Mouse (Mus musculus) thymus, adult 2 months (tissue): ENCODE data around the gene Ppp1r1a. TPM values are rescaled to one million over a fixed set of nuclear protein-coding genes. Genes with fewer than 3 reads are reported as not detected.

Experiments
- DNase-seq: peaks from one replicate; pipeline ENCODE4 v3.0.0; 2021
- H3K27ac ChIP-seq: fragments of 200-500 bp; 2 replicates; pipeline ENCODE4 v1.5.1; 2012; ENCODE audit warnings: low read length, control low read depth; ENCODE audit not compliant: control insufficient read depth, insufficient read depth
- H3K27me3 ChIP-seq: fragments of 200-500 bp; 2 replicates; pipeline ENCODE4 v1.6.1; 2012; ENCODE audit warnings: mild to moderate bottlenecking, low read length, moderate library complexity, mixed read lengths; ENCODE audit not compliant: control insufficient read depth, insufficient read depth
- H3K36me3 ChIP-seq: fragments of 200-500 bp; 2 replicates; pipeline ENCODE4 v1.6.1; 2012; ENCODE audit warnings: mild to moderate bottlenecking, low read length, moderate library complexity; ENCODE audit not compliant: control insufficient read depth, insufficient read depth
- H3K4me1 ChIP-seq: fragments of 200-500 bp; replicated peaks from 2 replicates; pipeline ENCODE4 v1.6.1; 2012; ENCODE audit warnings: low read length; ENCODE audit not compliant: control insufficient read depth, insufficient read depth
- H3K4me3 ChIP-seq: fragments of 200-500 bp; 2 replicates; pipeline ENCODE4 v1.5.1; 2012; ENCODE audit warnings: mild to moderate bottlenecking, low read length, control low read depth, moderate library complexity; ENCODE audit not compliant: control insufficient read depth, insufficient read depth
- CTCF ChIP-seq: fragments of 200-500 bp; IDR thresholded peaks from 2 replicates; pipeline ENCODE4 v1.5.1; 2012; ENCODE audit warnings: mild to moderate bottlenecking, control low read depth, low read length, moderate library complexity, borderline replicate concordance; ENCODE audit not compliant: control insufficient read depth, poor library complexity, insufficient read depth; ENCODE audit errors: extremely low read depth
- POLR2A ChIP-seq: fragments of 200-500 bp; IDR thresholded peaks from 2 replicates; pipeline ENCODE4 v1.6.1; 2012; ENCODE audit warnings: mild to moderate bottlenecking, low read length, control low read depth, moderate library complexity; ENCODE audit not compliant: control insufficient read depth, poor library complexity, insufficient read depth; ENCODE audit errors: extremely low read depth
- WGBS: fragments of 180-500 bp; shearing (Covaris S2); methylation state at CpG from one replicate; pipeline ENCODE4 v1.1.7; 2018; 5-methylcytosine and 5-hydroxymethylcytosine counted together
- polyA plus RNA-seq: library from polyadenylated mRNA; depleted of rRNA; stranded (reverse); fragments of >200 nt; gene quantifications from 2 replicates; pipeline ENCODE4 v1.2.3, GENCODE M21; 2012; rRNA removed

The Ppp1r1a gene
- polyA plus RNA-seq = 4.4 and 6.6 TPM in 2 replicates

- no peak for DNase-seq
- Histone ChIP-seq H3K27me3 (peaks cover 3% of the 10 kb centered on the region; the same call in 1 of the 2 replicates), H3K36me3 (no peaks in the 10 kb centered on the region), H3K4me1 (no peaks in the 10 kb centered on the region), H3K4me3 (no peak within 1 kb of the TSS), H3K27ac (no peak within 1 kb of the TSS)
- TF ChIP-seq CTCF = no peak
- TF ChIP-seq POLR2A = no peak
- 2% methylated on average over 36 of the region's 36 CpGs for WGBS
These were observed at the start of gene Ppp1r1a for GRCm38 (mm10) chr15:103537822-103538213. TSS of gene Ppp1r1a (minus strand) at chr15:103538003.

- Histone ChIP-seq H3K27me3 (no peaks in the 10 kb centered on the region), H3K4me3 (no peak overlapping the region), H3K4me1 (no peaks in the 10 kb centered on the region), H3K27ac (no peak overlapping the region), H3K36me3 (no peaks in the 10 kb centered on the region)
- 94% methylated on average over 2 of the region's 2 CpGs for WGBS
- no peak for TF ChIP-seq CTCF
- TF ChIP-seq POLR2A = no peak
- no peak for DNase-seq
These were observed 48.1 kb upstream of the Ppp1r1a start for GRCm38 (mm10) chr15:103585876-103586275.

- H3K27ac ChIP-seq = no peak within 1 kb of the TSS
- H3K27me3 ChIP-seq = no peaks in the 10 kb centered on the region
- TF ChIP-seq POLR2A (no peak), CTCF (no peak)
These were observed 27.2 kb upstream of the Ppp1r1a start, which contains the start of gene Glycam1 for GRCm38 (mm10) chr15:103564981-103565380. TSS of gene Glycam1 (minus strand) at chr15:103565081.

GRCm38 (mm10) chr15:103552096-103552690, 14.4 kb upstream of the Ppp1r1a start:
- H3K27me3 ChIP-seq = no peaks in the 10 kb centered on the region
- no peak overlapping the region for H3K27ac ChIP-seq
- DNase-seq = peak; percentile 36
- no peaks in the 10 kb centered on the region for H3K4me1 ChIP-seq
- H3K36me3 ChIP-seq = no peaks in the 10 kb centered on the region
- TF ChIP-seq CTCF (no peak), POLR2A (no peak)
- WGBS = 51% methylated on average over 3 of the region's 3 CpGs
- no peak overlapping the region for H3K4me3 ChIP-seq

More at GRCm38 (mm10) chr15:103564981-103565380, 27.2 kb upstream of the Ppp1r1a start, which contains the start of gene Glycam1:
- no peak for DNase-seq
- no peaks in the 10 kb centered on the region for H3K36me3 ChIP-seq
- no peak within 1 kb of the TSS for H3K4me3 ChIP-seq
- no peaks in the 10 kb centered on the region for H3K4me1 ChIP-seq

- H3K27ac ChIP-seq = no peak overlapping the region
- no peaks in the 10 kb centered on the region for H3K4me1 ChIP-seq
- no peak overlapping the region for H3K4me3 ChIP-seq
- DNase-seq = no peak
- H3K36me3 ChIP-seq = no peaks in the 10 kb centered on the region
- TF ChIP-seq CTCF = no peak
- no peak for TF ChIP-seq POLR2A
- 18% methylated on average over 1 of the region's 1 CpGs for WGBS
- no peaks in the 10 kb centered on the region for H3K27me3 ChIP-seq
These were observed 13.2 kb upstream of the Ppp1r1a start for GRCm38 (mm10) chr15:103551053-103551452.

GRCm38 (mm10) chr15:103549475-103549874, 11.7 kb upstream of the Ppp1r1a start:
- WGBS = 41% methylated on average over 1 of the region's 1 CpGs
- Histone ChIP-seq H3K27ac (no peak overlapping the region), H3K27me3 (no peaks in the 10 kb centered on the region), H3K4me1 (no peaks in the 10 kb centered on the region), H3K4me3 (no peak overlapping the region), H3K36me3 (no peaks in the 10 kb centered on the region)
- TF ChIP-seq CTCF (no peak), POLR2A (no peak)
- no peak for DNase-seq

GRCm38 (mm10) chr15:103547983-103548382, 10.2 kb upstream of the Ppp1r1a start:
- TF ChIP-seq CTCF (no peak), POLR2A (no peak)
- Histone ChIP-seq H3K36me3 (no peaks in the 10 kb centered on the region), H3K4me3 (no peak overlapping the region), H3K27ac (no peak overlapping the region), H3K4me1 (no peaks in the 10 kb centered on the region), H3K27me3 (no peaks in the 10 kb centered on the region)
- WGBS = 92% methylated on average over 3 of the region's 3 CpGs
- no peak for DNase-seq
